Mouse (Mus musculus): Measurements from ENCODE around the gene Rad51d.
"Not testable (repeated sequence)": the region's sequence is repeated elsewhere in the genome, so short reads cannot be mapped to it uniquely, and the experiment has no call there.

Gene Rad51d

GRCm38 (mm10) chr11:82890342-82890762 lies at the start of gene Rad51d:
Gene Rad51d, minus strand, starts transcription at chr11:82890614.
- in situ Hi-C loops (cut with MboI; ENCODE audit: low sequenced_read_pairs), result loop anchor here (10.0 kb wide), 1 partner anchor 656 kb away; no protein-coding TSS in a partner anchor

DNA sequence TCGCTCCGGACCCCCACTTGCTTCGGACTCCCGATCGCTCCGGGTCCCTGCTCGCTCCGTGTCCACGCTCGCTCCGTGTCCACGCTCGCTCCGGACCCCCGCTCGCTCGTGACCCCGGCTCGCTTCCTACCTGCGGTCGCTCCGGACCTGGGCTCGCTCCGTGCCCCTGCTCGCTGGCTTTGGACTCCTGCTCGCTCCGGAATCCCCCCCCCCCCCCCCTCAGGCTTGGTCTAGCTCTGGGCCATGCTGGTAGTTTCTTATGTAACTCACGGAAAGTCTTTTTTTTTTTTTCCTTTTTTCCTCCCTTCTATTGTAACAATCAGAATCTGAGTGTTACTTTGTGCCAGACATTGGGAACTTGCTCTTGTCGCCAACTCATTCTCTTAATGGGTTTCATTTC lies 42.8 kb upstream of the Rad51d start:
- in situ Hi-C loops (cut with MboI; ENCODE audit: low sequenced_read_pairs), result no loop called here

DNA sequence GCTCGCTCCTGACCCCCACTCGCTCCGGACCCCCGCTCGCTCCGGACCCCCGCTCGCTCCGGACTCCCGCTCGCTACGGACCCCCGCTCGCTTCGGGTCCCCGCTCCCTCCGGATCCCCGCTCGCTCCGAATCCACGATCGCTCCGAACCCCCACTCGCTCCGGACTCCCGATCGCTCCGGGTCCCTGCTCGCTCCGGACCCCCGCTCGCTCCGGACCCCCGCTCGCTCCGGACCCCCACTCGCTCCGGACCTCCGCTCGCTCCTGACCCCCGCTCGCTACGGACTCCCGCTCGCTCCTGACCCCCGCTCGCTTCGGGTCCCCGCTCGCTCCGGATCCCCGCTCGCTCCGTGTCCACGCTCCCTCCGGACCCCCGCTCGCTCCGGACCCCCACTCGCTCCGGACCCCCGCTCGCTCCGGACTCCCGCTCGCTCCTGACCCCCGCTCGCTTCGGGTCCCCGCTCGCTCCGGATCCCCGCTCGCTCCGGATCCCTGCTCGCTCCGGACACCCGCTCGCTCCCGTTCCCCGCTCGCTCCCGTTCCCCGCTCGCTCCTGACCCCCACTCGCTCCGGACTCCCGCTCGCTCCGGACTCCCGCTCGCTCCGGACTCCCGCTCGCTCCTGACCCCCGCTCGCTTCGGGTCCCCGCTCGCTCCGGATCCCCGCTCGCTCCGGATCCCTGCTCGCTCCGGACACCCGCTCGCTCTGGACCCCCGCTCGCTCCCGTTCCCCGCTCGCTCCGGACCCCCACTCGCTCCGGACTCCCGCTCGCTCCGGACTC lies 41.4 kb upstream of the Rad51d start:
- in situ Hi-C loops (cut with MboI; ENCODE audit: low sequenced_read_pairs), result not testable (repeated sequence)

- in situ Hi-C loops (cut with MboI; ENCODE audit: low sequenced_read_pairs), result not testable (repeated sequence)
Observed at GRCm38 (mm10) chr11:82931161-82931560, 40.7 kb upstream of the Rad51d start.

DNA sequence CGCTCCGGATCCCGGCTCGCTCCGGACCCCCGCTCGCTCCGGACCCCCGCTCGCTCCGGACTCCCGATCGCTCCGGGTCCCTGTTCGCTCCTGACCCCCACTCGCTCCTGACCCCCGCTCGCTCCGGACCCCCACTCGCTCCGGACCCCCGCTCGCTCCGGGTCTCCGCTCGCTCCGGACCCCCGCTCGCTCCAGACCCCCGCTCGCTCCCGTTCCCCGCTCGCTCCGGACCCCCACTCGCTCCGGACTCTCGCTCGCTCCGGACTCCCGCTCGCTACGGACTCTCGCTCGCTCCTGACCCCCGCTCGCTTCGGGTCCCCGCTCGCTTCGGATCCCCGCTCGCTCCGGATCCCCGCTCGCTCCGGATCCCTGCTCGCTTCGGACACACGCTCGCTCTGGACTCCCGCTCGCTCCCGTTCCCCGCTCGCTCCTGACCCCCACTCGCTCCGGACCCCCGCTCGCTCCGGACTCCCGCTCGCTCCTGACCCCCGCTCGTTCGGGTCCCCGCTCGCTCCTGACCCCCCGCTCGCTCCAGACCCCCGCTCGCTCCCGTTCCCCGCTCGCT lies 40.1 kb upstream of the Rad51d start:
- in situ Hi-C loops (cut with MboI; ENCODE audit: low sequenced_read_pairs), result not testable (repeated sequence)

- in situ Hi-C loops (cut with MboI; ENCODE audit: low sequenced_read_pairs), result no loop called here
Observed at GRCm38 (mm10) chr11:82929633-82929950, 39.2 kb upstream of the Rad51d start.

DNA sequence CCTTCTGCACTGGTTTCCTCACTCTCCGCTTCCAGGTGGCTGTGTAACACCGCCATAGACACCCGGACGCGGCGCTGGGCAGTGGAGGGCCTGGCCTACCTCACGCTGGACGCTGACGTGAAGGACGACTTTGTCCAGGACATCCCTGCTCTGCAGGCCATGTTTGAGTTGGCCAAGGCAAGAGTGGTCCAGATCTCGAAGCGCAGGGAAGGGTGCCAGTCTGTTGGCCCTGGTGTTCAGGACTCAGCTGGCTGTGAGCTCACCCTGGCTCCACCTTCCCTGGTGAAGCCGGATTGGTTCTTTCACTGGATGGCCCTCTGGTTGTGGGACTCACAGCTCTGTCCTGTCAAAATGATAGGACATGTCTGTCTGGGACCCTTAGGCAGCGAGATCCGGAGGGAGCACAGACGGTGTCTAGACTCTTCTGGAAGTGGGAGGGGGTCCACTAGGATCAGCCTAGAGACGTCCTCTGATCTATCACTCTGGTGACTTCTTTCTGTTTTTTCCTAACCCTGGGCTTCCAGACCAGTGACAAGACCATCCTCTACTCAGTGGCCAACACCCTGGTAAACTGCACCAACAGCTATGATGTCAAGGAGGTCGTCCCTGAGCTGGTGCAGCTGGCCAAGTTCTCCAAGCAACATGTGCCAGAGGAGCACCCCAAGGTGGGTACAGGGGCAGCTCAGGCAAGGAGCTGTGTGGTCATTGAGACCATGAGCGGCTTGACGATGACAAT lies 38.7 kb upstream of the Rad51d start:
- in situ Hi-C loops (cut with MboI; ENCODE audit: low sequenced_read_pairs), result no loop called here

DNA sequence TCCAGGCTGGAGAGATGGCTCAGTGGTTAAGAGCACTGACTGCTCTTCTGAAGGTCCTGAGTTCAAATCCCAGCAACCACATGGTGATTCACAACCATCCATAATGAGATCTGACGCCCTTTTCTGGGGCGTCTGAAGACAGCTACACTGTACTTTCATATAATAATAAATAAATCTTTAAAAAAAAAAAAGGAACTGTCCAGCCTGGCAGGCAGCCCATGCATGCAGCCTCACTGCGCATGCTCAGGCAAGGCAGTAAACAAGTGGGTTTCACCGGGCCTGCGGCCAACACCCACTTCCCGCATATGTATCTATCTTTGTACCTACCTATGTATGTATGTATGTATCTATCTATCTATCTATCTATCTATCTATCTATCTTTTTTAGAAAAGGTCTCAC lies 33.5 kb upstream of the Rad51d start:
- in situ Hi-C loops (cut with MboI; ENCODE audit: low sequenced_read_pairs), result loop anchor here (25.0 kb wide), 1 partner anchor 263 kb away; the partner anchor contains the start of genes Slfn3 and Slfn4

DNA sequence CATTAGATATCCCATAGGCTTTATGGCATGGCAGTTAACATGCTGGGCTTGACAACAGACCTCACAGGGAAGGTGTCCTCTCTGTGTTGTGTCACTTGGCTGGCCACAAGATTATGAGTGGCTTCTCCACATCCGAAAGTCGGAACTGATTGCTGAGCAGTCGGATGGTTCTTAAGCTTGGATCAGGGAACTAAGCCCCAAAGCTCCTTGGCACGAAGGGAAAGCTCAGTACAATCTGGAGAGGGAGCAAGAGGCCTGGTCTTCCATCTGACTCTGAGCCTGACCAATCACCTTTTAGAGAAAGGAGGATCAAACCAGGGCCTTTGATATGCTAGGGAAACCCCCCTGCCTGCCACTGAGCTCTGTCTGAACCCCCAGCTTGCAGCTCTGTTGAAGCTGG lies 31.3 kb upstream of the Rad51d start:
- in situ Hi-C loops (cut with MboI; ENCODE audit: low sequenced_read_pairs), result loop anchor here (25.0 kb wide), 1 partner anchor 266 kb away; the partner anchor contains the start of genes Slfn3 and Slfn4

DNA sequence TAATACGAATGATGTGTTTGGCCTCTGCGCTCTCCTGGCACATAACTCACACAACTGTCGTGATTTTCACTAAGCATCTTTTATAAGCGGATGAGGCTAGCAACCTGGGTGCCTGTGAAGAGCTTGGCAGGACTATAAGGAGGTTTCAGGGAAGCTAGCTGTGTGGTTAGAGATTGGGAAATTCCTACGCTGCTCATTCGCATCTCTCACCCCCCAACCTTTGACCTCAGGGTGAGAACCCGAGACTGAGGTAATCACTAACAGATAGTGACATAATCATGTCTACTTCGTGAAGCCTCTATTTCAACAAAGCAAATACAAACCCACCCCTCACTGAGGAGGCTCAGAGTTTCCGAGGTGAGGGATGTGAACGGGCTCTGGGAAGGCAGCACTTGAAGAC lies 30.4 kb upstream of the Rad51d start:
- in situ Hi-C loops (cut with MboI; ENCODE audit: low sequenced_read_pairs), result loop anchor here (25.0 kb wide), 1 partner anchor 267 kb away; the partner anchor contains the start of genes Slfn3 and Slfn4

GRCm38 (mm10) chr11:82914711-82915352 lies 24.4 kb upstream of the Rad51d start:
- in situ Hi-C loops (cut with MboI; ENCODE audit: low sequenced_read_pairs), result loop anchor here (25.0 kb wide), 1 partner anchor 272 kb away; the partner anchor contains the start of genes Slfn3 and Slfn4

GRCm38 (mm10) chr11:82910679-82911389 lies 20.4 kb upstream of the Rad51d start:
- in situ Hi-C loops (cut with MboI; ENCODE audit: low sequenced_read_pairs), result loop anchor here (25.0 kb wide), 1 partner anchor 276 kb away; the partner anchor contains the start of genes Slfn3 and Slfn4

DNA sequence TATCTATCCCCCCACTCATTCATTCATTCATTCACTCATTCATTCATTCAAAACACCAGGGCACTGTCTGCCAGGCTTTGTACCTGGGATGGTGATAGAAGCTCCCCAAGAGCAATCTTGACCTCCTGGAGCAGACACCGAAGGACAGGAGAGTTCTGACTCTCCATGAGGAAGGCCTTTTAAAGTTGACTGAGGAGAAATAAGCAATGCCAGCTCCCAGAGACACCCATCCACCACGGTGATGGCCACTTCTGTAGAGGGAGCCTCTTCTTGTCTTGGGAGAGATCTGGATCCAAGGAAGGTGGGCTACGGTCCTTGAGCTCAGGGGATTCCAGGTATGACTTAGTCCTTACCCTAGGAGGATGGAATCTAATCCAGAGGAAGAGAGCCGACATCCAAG lies 19.8 kb upstream of the Rad51d start, which contains the start of gene Unc45b:
Gene Unc45b, plus strand, starts transcription at position 301 of the 400 bp plus-strand sequence.
- in situ Hi-C loops (cut with MboI; ENCODE audit: low sequenced_read_pairs), result loop anchor here (25.0 kb wide), 1 partner anchor 277 kb away; the partner anchor contains the start of genes Slfn3 and Slfn4

GRCm38 (mm10) chr11:82908608-82908989 lies 18.2 kb upstream of the Rad51d start:
- in situ Hi-C loops (cut with MboI; ENCODE audit: low sequenced_read_pairs), result loop anchor here (25.0 kb wide), 1 partner anchor 279 kb away; the partner anchor contains the start of genes Slfn3 and Slfn4

DNA sequence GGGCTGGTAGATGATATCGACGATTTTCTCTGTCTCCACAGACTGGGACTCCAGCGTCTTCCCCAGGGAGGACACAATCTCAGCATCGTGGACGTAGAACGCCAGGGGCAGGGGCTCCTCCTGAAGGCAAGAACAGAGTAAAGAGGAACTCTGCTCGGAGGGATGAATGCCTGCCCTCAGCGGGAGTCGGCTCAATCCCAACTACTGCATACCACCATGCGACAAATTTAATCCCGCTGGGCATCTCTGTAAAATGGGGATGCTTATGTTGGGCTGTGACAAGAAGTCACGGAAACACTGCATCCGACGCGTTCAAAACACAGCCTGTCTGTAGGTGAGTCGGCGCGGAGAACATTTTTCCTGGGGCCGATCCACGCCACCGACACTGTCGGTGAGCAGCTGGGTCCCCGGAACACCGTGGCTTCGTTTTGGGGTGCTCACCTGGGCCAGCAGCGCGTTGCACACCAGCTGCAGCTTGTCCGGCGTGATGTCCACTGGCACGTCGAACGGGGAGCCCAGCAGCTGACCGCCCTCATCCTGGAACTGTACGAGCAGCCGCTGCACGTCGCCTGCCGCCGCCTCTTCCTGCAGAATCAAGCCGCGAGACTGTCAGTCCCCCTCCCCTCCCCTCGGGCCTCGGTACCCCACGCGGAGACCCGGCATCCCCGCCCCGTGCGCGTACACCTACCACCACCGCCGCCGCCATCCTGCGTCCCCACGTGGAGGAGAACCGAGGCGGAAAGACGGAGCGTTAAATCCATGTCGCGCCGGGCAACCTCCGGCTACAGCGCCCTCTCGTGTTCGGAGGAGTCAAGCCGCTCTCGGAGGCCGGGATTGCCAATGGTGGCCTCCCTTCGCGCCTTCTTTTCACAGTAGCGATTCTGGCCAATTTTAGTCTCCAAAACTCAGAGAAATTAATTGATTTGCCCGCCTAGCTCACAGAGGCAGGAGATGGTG lies 17.5 kb upstream of the Rad51d start, which contains the start of gene Nle1:
Gene Nle1, minus strand, starts transcription at position 761 of the 957 bp plus-strand sequence.
- in situ Hi-C loops (cut with MboI; ENCODE audit: low sequenced_read_pairs), result loop anchor here (25.0 kb wide), 1 partner anchor 279 kb away; the partner anchor contains the start of genes Slfn3 and Slfn4

DNA sequence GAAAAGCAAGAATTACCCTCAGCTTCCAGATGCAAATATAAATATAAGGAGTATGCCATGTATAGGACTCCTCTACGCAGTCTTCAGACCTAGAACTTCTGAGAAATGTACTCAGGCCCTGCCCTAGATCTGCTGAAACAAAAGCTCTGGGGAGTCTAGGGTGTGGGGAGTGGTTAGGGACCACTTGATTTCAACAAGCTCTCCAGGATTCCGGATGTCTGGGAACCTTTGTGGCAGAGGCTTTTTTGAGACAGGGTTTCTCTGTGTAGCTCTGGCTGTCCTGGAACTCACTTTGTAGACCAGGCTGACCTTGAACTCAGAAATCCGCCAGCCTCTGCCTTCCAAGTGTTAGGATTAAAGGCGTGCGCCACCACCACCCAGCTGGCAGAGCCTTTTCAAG lies 15.4 kb upstream of the Rad51d start:
- in situ Hi-C loops (cut with MboI; ENCODE audit: low sequenced_read_pairs), result loop anchor here (25.0 kb wide), 1 partner anchor 281 kb away; the partner anchor contains the start of genes Slfn3 and Slfn4

DNA sequence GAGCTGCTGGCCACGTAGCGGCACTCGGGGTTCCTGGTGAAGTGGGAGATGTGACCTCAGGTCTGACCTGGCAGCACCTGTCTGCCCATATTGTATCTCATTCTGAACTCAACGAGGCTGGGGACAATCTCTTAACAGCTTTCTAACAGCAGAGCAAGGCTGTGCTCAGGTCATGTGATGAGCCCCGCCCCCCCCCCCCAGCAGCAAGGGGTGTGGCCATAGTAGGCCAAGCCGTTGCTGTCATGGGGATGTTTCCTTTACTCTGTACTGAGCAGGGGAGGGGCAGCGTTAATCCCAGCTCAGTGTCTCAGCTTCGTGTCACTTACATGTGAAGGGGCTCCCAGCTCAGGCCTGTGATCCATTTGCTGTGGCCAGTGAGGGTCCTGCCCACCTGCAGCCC lies 14.5 kb upstream of the Rad51d start:
- in situ Hi-C loops (cut with MboI; ENCODE audit: low sequenced_read_pairs), result loop anchor here (25.0 kb wide), 1 partner anchor 282 kb away; the partner anchor contains the start of genes Slfn3 and Slfn4

- in situ Hi-C loops (cut with MboI; ENCODE audit: low sequenced_read_pairs), result loop anchor here (25.0 kb wide), 1 partner anchor 286 kb away; the partner anchor contains the start of genes Slfn3 and Slfn4
Observed at GRCm38 (mm10) chr11:82901606-82902310, 11.3 kb upstream of the Rad51d start.
